Mouse (Mus musculus): ENCODE measurements around the gene Tns1. TPM values are rescaled to one million over a fixed set of nuclear protein-coding genes. Genes with fewer than 3 reads are reported as not detected.

The Tns1 gene
- total RNA-seq, 1 experiment from 2014 or later = 1.9 TPM

- ATAC-seq (replicated peaks; ENCODE audit: insufficient number of reproducible peaks, low FRiP score, low TSS enrichment, poor library complexity, severe bottlenecking) = no peak
Measured at GRCm38 (mm10) chr1:74070001-74070551, 54.2 kb downstream of the Tns1 start.

DNA sequence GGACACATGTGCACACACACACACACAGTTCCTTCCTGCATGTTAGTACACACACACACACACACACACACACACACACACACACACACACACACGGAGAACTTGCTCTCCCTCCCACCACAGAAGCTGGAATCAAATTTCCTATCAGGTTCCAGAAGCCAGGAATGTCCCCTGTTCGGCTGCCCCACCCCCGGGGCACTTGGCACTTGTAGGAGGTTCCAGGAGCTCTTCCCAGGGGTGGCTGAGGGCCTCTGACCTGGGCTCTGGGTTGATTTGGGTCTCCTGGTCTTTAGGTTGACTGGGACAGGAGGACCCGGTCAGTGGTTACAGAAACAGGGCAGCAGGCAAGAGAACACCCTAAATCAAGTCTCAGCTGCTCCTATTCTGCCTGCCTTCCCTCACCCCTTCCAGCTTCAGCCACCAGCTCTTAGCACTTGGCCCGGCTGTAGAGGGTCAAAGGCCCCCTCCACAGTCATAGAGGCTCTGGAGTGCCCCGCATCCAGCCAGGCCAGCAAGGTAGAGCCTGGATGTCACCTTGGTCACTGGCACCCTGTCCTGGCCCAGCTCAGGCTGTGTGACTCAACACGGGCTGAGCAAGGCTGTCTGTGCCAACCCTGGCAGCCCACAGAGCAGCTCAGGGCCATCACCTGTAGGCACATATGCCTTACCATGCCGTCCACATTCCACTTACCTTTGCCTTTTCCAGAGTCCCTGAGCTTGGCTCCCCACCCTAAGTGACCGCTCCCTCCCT, 55.0 kb downstream of the Tns1 start:
- ATAC-seq (replicated peaks; ENCODE audit: insufficient number of reproducible peaks, low FRiP score, low TSS enrichment, poor library complexity, severe bottlenecking) = no peak

- ATAC-seq (replicated peaks; ENCODE audit: insufficient number of reproducible peaks, low FRiP score, low TSS enrichment, poor library complexity, severe bottlenecking) = no peak
Measured at GRCm38 (mm10) chr1:74068366-74069084, 55.7 kb downstream of the Tns1 start.

DNA sequence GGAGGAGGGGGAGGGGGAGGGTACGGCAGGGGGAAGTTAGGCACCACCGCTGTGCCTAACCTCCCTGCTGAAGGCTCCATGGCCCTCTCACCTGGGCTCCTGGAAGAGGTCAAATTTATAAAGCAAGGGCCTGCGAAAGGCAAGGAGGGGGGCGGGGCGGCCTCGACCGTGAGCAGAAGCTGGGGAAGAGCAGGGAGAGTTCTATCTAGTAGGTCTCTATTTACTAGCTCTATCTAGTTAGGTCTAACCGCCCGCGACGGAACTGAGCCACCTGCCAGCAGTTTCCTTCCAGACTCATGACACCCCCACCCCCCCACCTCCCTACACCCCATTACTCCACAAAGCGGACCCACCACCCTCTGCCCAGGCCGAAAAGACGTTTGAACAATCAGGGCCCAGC, 56.4 kb downstream of the Tns1 start:
- ATAC-seq (replicated peaks; ENCODE audit: insufficient number of reproducible peaks, low FRiP score, low TSS enrichment, poor library complexity, severe bottlenecking) = no peak

DNA sequence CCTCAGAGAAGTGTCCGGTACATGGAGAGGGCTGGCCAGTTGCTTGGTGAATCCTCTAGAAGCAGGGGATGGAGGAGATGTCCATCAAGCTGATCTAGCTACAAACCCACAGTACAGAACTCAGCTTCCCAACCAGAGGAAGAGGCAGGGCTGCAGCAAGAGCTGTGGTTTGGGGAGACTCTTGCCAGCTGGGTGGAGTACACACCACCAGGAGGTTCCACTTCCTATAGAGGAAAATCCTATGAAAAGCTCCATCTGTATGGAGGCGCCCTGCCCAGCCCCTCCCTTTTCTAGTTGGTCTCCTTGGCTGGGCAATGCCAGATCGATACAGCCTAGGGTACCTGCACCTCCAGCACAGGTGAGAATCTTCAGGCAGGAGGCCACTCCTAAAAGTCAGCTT, 57.7 kb downstream of the Tns1 start:
- no peak for ATAC-seq (replicated peaks; ENCODE audit: insufficient number of reproducible peaks, low FRiP score, low TSS enrichment, poor library complexity, severe bottlenecking)

- ATAC-seq (replicated peaks; ENCODE audit: insufficient number of reproducible peaks, low FRiP score, low TSS enrichment, poor library complexity, severe bottlenecking) = no peak
Measured at GRCm38 (mm10) chr1:74066061-74066460, 58.2 kb downstream of the Tns1 start.

GRCm38 (mm10) chr1:74060046-74060445, 64.2 kb downstream of the Tns1 start:
- no peak for ATAC-seq (replicated peaks; ENCODE audit: insufficient number of reproducible peaks, low FRiP score, low TSS enrichment, poor library complexity, severe bottlenecking)

DNA sequence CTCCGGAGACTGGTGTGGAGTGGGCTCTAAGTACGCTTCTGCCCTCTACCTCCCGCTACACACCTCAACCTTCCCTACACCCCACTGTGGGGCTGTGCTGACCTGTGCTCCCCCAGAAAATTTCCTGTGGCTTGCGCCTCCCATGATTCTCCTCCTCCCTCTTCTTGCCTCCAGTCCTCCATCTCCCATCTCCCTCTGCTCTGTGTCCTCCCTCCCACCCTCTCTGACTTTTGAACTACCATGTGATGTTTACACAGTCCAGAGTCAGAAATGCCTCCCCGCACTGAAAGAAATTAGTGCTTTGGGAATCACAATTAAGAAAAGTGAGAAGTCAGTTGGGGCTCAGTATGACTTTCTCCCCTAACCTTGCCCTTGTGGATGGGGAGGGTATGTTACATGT, 64.7 kb downstream of the Tns1 start:
- no peak for ATAC-seq (replicated peaks; ENCODE audit: insufficient number of reproducible peaks, low FRiP score, low TSS enrichment, poor library complexity, severe bottlenecking)

- ATAC-seq (replicated peaks; ENCODE audit: insufficient number of reproducible peaks, low FRiP score, low TSS enrichment, poor library complexity, severe bottlenecking) = no peak
Measured at GRCm38 (mm10) chr1:74058771-74059170, 65.5 kb downstream of the Tns1 start.

DNA sequence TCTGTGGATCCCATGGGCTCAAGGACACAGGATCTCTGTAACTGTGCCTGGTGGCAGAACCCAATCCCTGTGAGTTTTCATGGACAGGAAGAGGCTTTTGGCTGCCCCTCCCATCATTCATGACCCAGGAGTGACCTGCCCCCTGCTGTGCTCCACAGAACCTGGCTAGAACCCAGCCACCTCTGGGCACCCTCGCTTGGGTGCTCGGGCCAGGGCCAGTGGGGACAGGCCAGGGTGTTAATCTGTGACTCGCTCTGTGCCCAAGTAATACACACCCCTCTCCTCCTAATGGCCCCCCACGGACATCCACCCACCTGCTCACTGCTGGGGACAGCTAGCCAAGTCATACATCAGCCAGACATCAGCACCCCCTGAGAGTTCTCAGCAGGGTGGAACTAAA, 65.9 kb downstream of the Tns1 start:
- ATAC-seq (replicated peaks; ENCODE audit: insufficient number of reproducible peaks, low FRiP score, low TSS enrichment, poor library complexity, severe bottlenecking) = no peak

DNA sequence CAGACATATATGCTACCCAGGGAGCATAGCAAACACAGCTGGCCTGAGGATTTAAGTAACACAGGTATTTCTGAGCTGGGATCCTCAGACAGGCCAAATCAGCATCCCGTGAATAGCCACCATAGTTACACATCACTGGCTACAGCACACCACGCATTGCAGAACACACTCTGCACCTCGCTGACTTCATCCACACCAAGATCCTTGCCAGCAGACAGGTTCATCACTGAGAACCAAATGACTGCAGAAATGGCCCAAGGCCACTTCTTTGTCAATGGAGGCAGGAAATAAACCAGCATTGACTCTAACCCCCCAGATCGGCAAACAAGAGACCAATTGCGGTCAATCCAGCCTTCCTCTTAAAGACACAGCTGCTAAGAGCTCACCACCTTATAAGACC, 66.7 kb downstream of the Tns1 start:
- no peak for ATAC-seq (replicated peaks; ENCODE audit: insufficient number of reproducible peaks, low FRiP score, low TSS enrichment, poor library complexity, severe bottlenecking)

- no peak for ATAC-seq (replicated peaks; ENCODE audit: insufficient number of reproducible peaks, low FRiP score, low TSS enrichment, poor library complexity, severe bottlenecking)
Measured at GRCm38 (mm10) chr1:74055552-74055951, 68.7 kb downstream of the Tns1 start.

DNA sequence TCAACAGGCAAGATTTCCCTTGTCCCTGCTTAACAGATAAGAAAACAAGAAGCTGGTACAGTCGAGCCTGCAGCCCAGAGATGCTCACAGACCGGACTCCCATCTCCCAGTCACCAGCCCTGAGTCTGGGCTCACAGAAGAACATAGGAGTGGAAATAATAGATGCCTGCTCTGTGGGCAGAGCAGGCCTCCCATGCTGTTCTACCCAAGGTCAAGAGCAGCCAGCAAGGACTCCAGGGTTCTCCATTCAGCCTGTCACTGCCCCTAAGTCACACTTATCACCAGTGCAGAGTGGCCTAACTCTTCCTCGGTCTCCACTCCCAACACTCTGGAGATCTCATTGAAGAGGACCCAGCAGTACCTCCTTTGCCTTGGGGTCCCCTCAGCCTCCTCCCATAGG, 69.8 kb downstream of the Tns1 start:
- no peak for ATAC-seq (replicated peaks; ENCODE audit: insufficient number of reproducible peaks, low FRiP score, low TSS enrichment, poor library complexity, severe bottlenecking)

DNA sequence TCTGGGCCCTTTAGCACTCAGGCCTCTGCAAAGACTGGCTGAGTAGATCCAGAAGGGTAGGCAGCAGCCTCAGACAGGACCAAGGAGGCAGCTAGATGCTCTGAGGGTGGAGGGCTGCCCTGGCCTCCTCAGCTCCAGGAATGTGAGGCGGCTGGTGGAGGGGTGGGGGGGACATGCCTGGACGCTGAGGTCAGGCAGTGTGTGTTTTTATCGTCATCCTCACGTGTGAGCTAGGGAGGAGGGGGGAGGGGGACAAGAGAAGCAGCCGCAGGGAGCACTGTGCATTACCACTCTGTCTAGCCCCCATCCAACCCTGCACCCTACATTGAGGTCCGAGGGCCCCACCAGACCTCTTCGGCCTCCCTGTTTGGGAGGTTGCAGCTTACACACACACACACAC, 70.2 kb downstream of the Tns1 start:
- ATAC-seq (replicated peaks; ENCODE audit: insufficient number of reproducible peaks, low FRiP score, low TSS enrichment, poor library complexity, severe bottlenecking) = no peak

- ATAC-seq (replicated peaks; ENCODE audit: insufficient number of reproducible peaks, low FRiP score, low TSS enrichment, poor library complexity, severe bottlenecking) = no peak; the same call in 1 of the 2 replicates
Measured at GRCm38 (mm10) chr1:74053068-74053467, 71.2 kb downstream of the Tns1 start.

- ATAC-seq (replicated peaks; ENCODE audit: insufficient number of reproducible peaks, low FRiP score, low TSS enrichment, poor library complexity, severe bottlenecking) = no peak
Measured at GRCm38 (mm10) chr1:74051349-74051748, 72.9 kb downstream of the Tns1 start.

- ATAC-seq (replicated peaks; ENCODE audit: insufficient number of reproducible peaks, low FRiP score, low TSS enrichment, poor library complexity, severe bottlenecking) = no peak
Measured at GRCm38 (mm10) chr1:74049430-74049829, 74.8 kb downstream of the Tns1 start.

DNA sequence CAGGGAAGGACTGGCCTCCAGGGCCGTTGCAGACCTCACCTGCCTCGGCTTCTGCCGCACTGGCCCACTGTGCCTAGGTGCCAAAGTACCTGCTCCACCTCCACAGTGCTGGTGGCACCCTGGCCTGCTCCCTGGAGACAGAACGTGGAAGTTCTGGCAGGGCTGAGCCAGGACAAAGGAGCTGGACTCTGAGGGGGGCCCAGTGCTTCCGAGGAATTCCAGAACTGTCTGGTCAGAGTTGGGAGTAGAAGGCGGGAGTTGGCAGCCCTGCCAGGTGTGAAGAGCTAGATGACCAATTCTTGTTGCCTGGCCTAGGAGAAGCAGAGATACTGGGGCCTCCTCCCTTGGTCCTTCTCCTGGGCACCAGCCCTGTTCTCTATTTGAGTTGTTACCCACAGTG, 76.5 kb downstream of the Tns1 start:
- no peak for ATAC-seq (replicated peaks; ENCODE audit: insufficient number of reproducible peaks, low FRiP score, low TSS enrichment, poor library complexity, severe bottlenecking)

DNA sequence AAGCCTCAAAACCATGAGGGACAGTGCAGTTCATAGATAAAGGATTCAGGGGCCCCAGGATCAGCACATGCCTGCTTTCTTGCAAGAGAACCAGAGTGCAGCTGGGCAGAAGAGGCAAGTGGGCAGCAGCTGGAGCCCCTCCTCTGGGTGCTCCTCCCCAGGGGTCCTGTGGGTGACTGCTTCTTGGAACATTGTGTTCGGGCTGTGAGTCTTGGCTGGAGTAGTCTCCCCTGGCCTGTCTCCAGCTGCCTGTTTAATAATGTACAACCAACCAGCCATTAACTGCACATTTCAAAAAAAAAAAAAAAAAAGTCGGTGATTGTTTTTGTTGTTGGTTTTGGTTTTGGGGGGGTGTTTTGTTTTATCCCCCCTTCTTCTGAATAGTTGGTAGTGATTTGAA, 76.9 kb downstream of the Tns1 start:
- no peak for ATAC-seq (replicated peaks; ENCODE audit: insufficient number of reproducible peaks, low FRiP score, low TSS enrichment, poor library complexity, severe bottlenecking)

DNA sequence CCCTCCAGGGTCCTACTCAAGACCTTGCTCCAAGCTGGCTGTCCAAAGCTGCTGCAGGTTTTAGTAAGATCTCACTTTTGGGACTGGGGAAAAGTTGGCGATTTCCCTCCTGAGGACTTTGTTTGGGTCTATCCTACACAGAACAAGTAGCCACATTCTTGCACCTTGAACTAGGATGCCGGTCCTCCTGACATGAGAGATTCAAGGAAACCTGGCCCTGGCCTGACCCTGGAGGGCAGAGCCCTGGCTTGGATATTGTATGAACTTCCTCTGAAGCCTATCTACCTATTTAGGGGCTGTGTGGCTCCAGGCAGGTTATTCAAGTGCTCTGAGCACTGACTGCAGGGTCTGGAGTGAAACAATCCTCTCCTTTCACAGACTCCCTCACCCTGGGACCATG, 79.2 kb downstream of the Tns1 start:
- no peak for ATAC-seq (replicated peaks; ENCODE audit: insufficient number of reproducible peaks, low FRiP score, low TSS enrichment, poor library complexity, severe bottlenecking)
